Mouse (Mus musculus): ENCODE results near the gene M1ap. TPM values are rescaled to one million over a fixed set of nuclear protein-coding genes. Genes with fewer than 3 reads are reported as not detected.

The M1ap gene
- total RNA-seq, 1 experiment: 6.8 TPM

GRCm38 (mm10) chr6:83003850-83004249 lies 57.1 kb downstream of the M1ap start:
- H3K4me1 ChIP-seq (ENCODE audit: control insufficient read depth in 2 of 2, insufficient read depth in 2 of 2, low read length in 2 of 2, poor library complexity in 1 of 2): no peaks in the 10 kb centered on the region
- H3K4me3 ChIP-seq (ENCODE audit: insufficient read depth in 1 of 2, low read depth in 1 of 2, low read length in 2 of 2, poor library complexity in 1 of 2, severe bottlenecking in 1 of 2): no peak overlapping the region
- DNase-seq (ENCODE audit: low read depth, low spot score): no peak
- H3K36me3 ChIP-seq (ENCODE audit: control insufficient read depth, insufficient read depth, low read length, poor library complexity, severe bottlenecking): no peaks in the 10 kb centered on the region
- no peak overlapping the region for H3K27ac ChIP-seq (ENCODE audit: insufficient read depth, low read depth, low read length, poor library complexity, severe bottlenecking)
- in situ Hi-C loops (cut with MboI; ENCODE audit: low sequenced_read_pairs in 2 of 2, unreplicated experiment in 2 of 2): loop anchor here in 1 of 2 experiments (10.0 kb wide), 1 partner anchor 271 kb away; no protein-coding TSS in a partner anchor
- no peak overlapping the region for H3K9ac ChIP-seq (ENCODE audit: insufficient read depth, low read depth, low read length, poor library complexity, severe bottlenecking)
- TF ChIP-seq ZC3H11A (IDR thresholded peaks at IDR 0.05; ENCODE audit: borderline replicate concordance, low read depth, low read length) (no peak), CHD2 (IDR thresholded peaks at IDR 0.05; ENCODE audit: low read depth, low read length) (no peak), MAFK (IDR thresholded peaks at IDR 0.05; ENCODE audit: insufficient read depth, low read depth, low read length) (no peak), ZNF384 (IDR thresholded peaks at IDR 0.05; ENCODE audit: low read depth, low read length) (no peak), HCFC1 (IDR thresholded peaks at IDR 0.05; ENCODE audit: borderline replicate concordance, insufficient read depth, low read length) (no peak)
- H3K9me3 ChIP-seq (ENCODE audit: control insufficient read depth, insufficient read depth, low read depth, low read length): no peaks in the 10 kb centered on the region

GRCm38 (mm10) chr6:83004309-83004708 lies 57.6 kb downstream of the M1ap start:
- in situ Hi-C loops (cut with MboI; ENCODE audit: low sequenced_read_pairs in 2 of 2, unreplicated experiment in 2 of 2): loop anchor here in 1 of 2 experiments (10.0 kb wide), 1 partner anchor 270 kb away; no protein-coding TSS in a partner anchor
- Histone ChIP-seq H3K4me1 (ENCODE audit: control insufficient read depth in 2 of 2, insufficient read depth in 2 of 2, low read length in 2 of 2, poor library complexity in 1 of 2) (no peaks in the 10 kb centered on the region), H3K9me3 (ENCODE audit: control insufficient read depth, insufficient read depth, low read depth, low read length) (no peaks in the 10 kb centered on the region), H3K4me3 (ENCODE audit: insufficient read depth in 1 of 2, low read depth in 1 of 2, low read length in 2 of 2, poor library complexity in 1 of 2, severe bottlenecking in 1 of 2) (no peak overlapping the region), H3K9ac (ENCODE audit: insufficient read depth, low read depth, low read length, poor library complexity, severe bottlenecking) (no peak overlapping the region), H3K27ac (ENCODE audit: insufficient read depth, low read depth, low read length, poor library complexity, severe bottlenecking) (no peak overlapping the region), H3K36me3 (ENCODE audit: control insufficient read depth, insufficient read depth, low read length, poor library complexity, severe bottlenecking) (no peaks in the 10 kb centered on the region)
- no peak for DNase-seq (ENCODE audit: low read depth, low spot score)
- TF ChIP-seq HCFC1 (IDR thresholded peaks at IDR 0.05; ENCODE audit: borderline replicate concordance, insufficient read depth, low read length): no peak
- TF ChIP-seq CHD2 (IDR thresholded peaks at IDR 0.05; ENCODE audit: low read depth, low read length): no peak
- TF ChIP-seq MAFK (IDR thresholded peaks at IDR 0.05; ENCODE audit: insufficient read depth, low read depth, low read length): no peak
- no peak for TF ChIP-seq ZNF384 (IDR thresholded peaks at IDR 0.05; ENCODE audit: low read depth, low read length)
- no peak for TF ChIP-seq ZC3H11A (IDR thresholded peaks at IDR 0.05; ENCODE audit: borderline replicate concordance, low read depth, low read length)

GRCm38 (mm10) chr6:83004872-83005271 lies 58.2 kb downstream of the M1ap start:
- H3K36me3 ChIP-seq (ENCODE audit: control insufficient read depth, insufficient read depth, low read length, poor library complexity, severe bottlenecking): no peaks in the 10 kb centered on the region
- H3K27ac ChIP-seq (ENCODE audit: insufficient read depth, low read depth, low read length, poor library complexity, severe bottlenecking): no peak overlapping the region
- in situ Hi-C loops (cut with MboI; ENCODE audit: low sequenced_read_pairs in 2 of 2, unreplicated experiment in 2 of 2): loop anchor here in 1 of 2 experiments (10.0 kb wide), 1 partner anchor 270 kb away; no protein-coding TSS in a partner anchor
- TF ChIP-seq CHD2 (IDR thresholded peaks at IDR 0.05; ENCODE audit: low read depth, low read length): no peak
- no peak for TF ChIP-seq MAFK (IDR thresholded peaks at IDR 0.05; ENCODE audit: insufficient read depth, low read depth, low read length)
- no peak for TF ChIP-seq ZC3H11A (IDR thresholded peaks at IDR 0.05; ENCODE audit: borderline replicate concordance, low read depth, low read length)
- no peak for TF ChIP-seq HCFC1 (IDR thresholded peaks at IDR 0.05; ENCODE audit: borderline replicate concordance, insufficient read depth, low read length)
- TF ChIP-seq ZNF384 (IDR thresholded peaks at IDR 0.05; ENCODE audit: low read depth, low read length): no peak
- no peak for DNase-seq (ENCODE audit: low read depth, low spot score)
- H3K9me3 ChIP-seq (ENCODE audit: control insufficient read depth, insufficient read depth, low read depth, low read length): no peaks in the 10 kb centered on the region
- no peak overlapping the region for H3K4me3 ChIP-seq (ENCODE audit: insufficient read depth in 1 of 2, low read depth in 1 of 2, low read length in 2 of 2, poor library complexity in 1 of 2, severe bottlenecking in 1 of 2)
- H3K4me1 ChIP-seq (ENCODE audit: control insufficient read depth in 2 of 2, insufficient read depth in 2 of 2, low read length in 2 of 2, poor library complexity in 1 of 2): no peaks in the 10 kb centered on the region
- no peak overlapping the region for H3K9ac ChIP-seq (ENCODE audit: insufficient read depth, low read depth, low read length, poor library complexity, severe bottlenecking)

GRCm38 (mm10) chr6:83005444-83006011 lies 58.8 kb downstream of the M1ap start:
- Histone ChIP-seq H3K36me3 (ENCODE audit: control insufficient read depth, insufficient read depth, low read length, poor library complexity, severe bottlenecking) (no peaks in the 10 kb centered on the region), H3K9me3 (ENCODE audit: control insufficient read depth, insufficient read depth, low read depth, low read length) (no peaks in the 10 kb centered on the region), H3K4me3 (ENCODE audit: insufficient read depth in 1 of 2, low read depth in 1 of 2, low read length in 2 of 2, poor library complexity in 1 of 2, severe bottlenecking in 1 of 2) (no peak overlapping the region), H3K9ac (ENCODE audit: insufficient read depth, low read depth, low read length, poor library complexity, severe bottlenecking) (no peak overlapping the region), H3K27ac (ENCODE audit: insufficient read depth, low read depth, low read length, poor library complexity, severe bottlenecking) (no peak overlapping the region), H3K4me1 (ENCODE audit: control insufficient read depth in 2 of 2, insufficient read depth in 2 of 2, low read length in 2 of 2, poor library complexity in 1 of 2) (no peaks in the 10 kb centered on the region)
- no peak for DNase-seq (ENCODE audit: low read depth, low spot score)
- in situ Hi-C loops (cut with MboI; ENCODE audit: low sequenced_read_pairs in 2 of 2, unreplicated experiment in 2 of 2): loop anchor here in 1 of 2 experiments (10.0 kb wide), 1 partner anchor 269 kb away; no protein-coding TSS in a partner anchor
- TF ChIP-seq ZNF384 (IDR thresholded peaks at IDR 0.05; ENCODE audit: low read depth, low read length): peak; percentile 77
- no peak for TF ChIP-seq ZC3H11A (IDR thresholded peaks at IDR 0.05; ENCODE audit: borderline replicate concordance, low read depth, low read length)
- no peak for TF ChIP-seq HCFC1 (IDR thresholded peaks at IDR 0.05; ENCODE audit: borderline replicate concordance, insufficient read depth, low read length)
- no peak for TF ChIP-seq CHD2 (IDR thresholded peaks at IDR 0.05; ENCODE audit: low read depth, low read length)
- no peak for TF ChIP-seq MAFK (IDR thresholded peaks at IDR 0.05; ENCODE audit: insufficient read depth, low read depth, low read length)

Data from ES-E14 (cell line).